Mouse (Mus musculus): ENCODE data around the gene Ttc29.

Gene Ttc29

GRCm38 (mm10) chr8:78423937-78424336 is 210.8 kb downstream of the Ttc29 start:
- no peak for DNase-seq (ENCODE audit: low read depth, low spot score)

GRCm38 (mm10) chr8:78426455-78426854 is 213.4 kb downstream of the Ttc29 start:
- DNase-seq (ENCODE audit: low read depth, low spot score), result no peak

GRCm38 (mm10) chr8:78426875-78427768 is 214.0 kb downstream of the Ttc29 start:
- DNase-seq (ENCODE audit: low read depth, low spot score), result no peak

GRCm38 (mm10) chr8:78427769-78428130 is 214.7 kb downstream of the Ttc29 start:
- DNase-seq (ENCODE audit: low read depth, low spot score), result no peak

- no peak for DNase-seq (ENCODE audit: low read depth, low spot score)
Observed at GRCm38 (mm10) chr8:78428148-78428547, 215.1 kb downstream of the Ttc29 start.

GRCm38 (mm10) chr8:78431356-78431755 is 218.3 kb downstream of the Ttc29 start:
- DNase-seq (ENCODE audit: low read depth, low spot score), result peak; percentile 4

- DNase-seq (ENCODE audit: low read depth, low spot score), result no peak
Observed at GRCm38 (mm10) chr8:78432451-78432850, 219.4 kb downstream of the Ttc29 start.

- DNase-seq (ENCODE audit: low read depth, low spot score), result no peak
Observed at GRCm38 (mm10) chr8:78433318-78433717, 220.2 kb downstream of the Ttc29 start.

- no peak for DNase-seq (ENCODE audit: low read depth, low spot score)
Observed at GRCm38 (mm10) chr8:78434340-78434739, 221.2 kb downstream of the Ttc29 start.

GRCm38 (mm10) chr8:78434823-78435623 is 221.9 kb downstream of the Ttc29 start:
- DNase-seq (ENCODE audit: low read depth, low spot score), result no peak

- no peak for DNase-seq (ENCODE audit: low read depth, low spot score)
Observed at GRCm38 (mm10) chr8:78435624-78435960, 222.5 kb downstream of the Ttc29 start.

- DNase-seq (ENCODE audit: low read depth, low spot score), result no peak
Observed at GRCm38 (mm10) chr8:78436071-78436651, 223.1 kb downstream of the Ttc29 start, which contains the start of gene Pou4f2. Gene Pou4f2 (minus strand): TSS chr8:78436645.

- no peak for DNase-seq (ENCODE audit: low read depth, low spot score)
Observed at GRCm38 (mm10) chr8:78436661-78437060, 223.6 kb downstream of the Ttc29 start.

- no peak for DNase-seq (ENCODE audit: low read depth, low spot score)
Observed at GRCm38 (mm10) chr8:78437140-78438045, 224.3 kb downstream of the Ttc29 start.

- DNase-seq (ENCODE audit: low read depth, low spot score), result no peak
Observed at GRCm38 (mm10) chr8:78438121-78438520, 225.0 kb downstream of the Ttc29 start.

GRCm38 (mm10) chr8:78442781-78443180 is 229.7 kb downstream of the Ttc29 start:
- no peak for DNase-seq (ENCODE audit: low read depth, low spot score)
